Mouse (Mus musculus) limb, embryonic 14.5 days (tissue): ENCODE measurements around the gene Gpd1l. TPM values are rescaled to one million over a fixed set of nuclear protein-coding genes. Genes with fewer than 3 reads are reported as not detected.
A peak's percentile ranks its signal among the peaks of the same experiment; 100 is the strongest.

ENCODE experiments used
- ATAC-seq: fragments of 200-750 bp; cut with Nextera tagmentation; 2 replicates; pipeline ENCODE4 v1.8.0; 2017; ENCODE audit warnings: low read depth, moderate number of reproducible peaks, moderate TSS enrichment; ENCODE audit not compliant: low FRiP score
- DNase-seq: peaks from one replicate; pipeline ENCODE4 v3.0.0-alpha.2; 2015; ENCODE audit warnings: low spot score
- H3K27ac ChIP-seq: fragments of 300-500 bp; sonication (generic); replicated peaks from 2 replicates; pipeline ENCODE4 v1.5.1; 2014; ENCODE audit warnings: low read depth, mild to moderate bottlenecking, low read length, moderate library complexity, mixed read lengths
- H3K27me3 ChIP-seq: fragments of 300-500 bp; sonication (generic); 2 replicates; pipeline ENCODE4 v1.6.1; 2014; ENCODE audit warnings: low read length, mixed read lengths; ENCODE audit not compliant: control insufficient read depth, insufficient read depth
- H3K36me3 ChIP-seq: fragments of 300-500 bp; sonication (generic); 2 replicates; pipeline ENCODE4 v1.6.1; 2014; ENCODE audit warnings: mild to moderate bottlenecking, low read length, moderate library complexity, mixed read lengths; ENCODE audit not compliant: control insufficient read depth, insufficient read depth
- H3K4me1 ChIP-seq: fragments of 300-500 bp; sonication (generic); 2 replicates; pipeline ENCODE4 v1.6.1; 2014; ENCODE audit warnings: antibody characterized with exemption, low read length, mixed read lengths; ENCODE audit not compliant: control insufficient read depth, insufficient read depth
- H3K4me2 ChIP-seq: fragments of 300-500 bp; sonication (generic); replicated peaks from 2 replicates; pipeline ENCODE4 v1.6.1; 2014; ENCODE audit warnings: low read depth, mild to moderate bottlenecking, low read length, moderate library complexity; ENCODE audit not compliant: severe bottlenecking
- H3K4me3 ChIP-seq: fragments of 300-500 bp; sonication (generic); replicated peaks from 2 replicates; pipeline ENCODE4 v1.5.1; 2014; ENCODE audit warnings: low read length
- H3K9ac ChIP-seq: fragments of 300-500 bp; sonication (generic); 2 replicates; pipeline ENCODE4 v1.6.1; 2014; ENCODE audit warnings: mild to moderate bottlenecking, low read depth, low read length, moderate library complexity; ENCODE audit not compliant: severe bottlenecking
- H3K9me3 ChIP-seq: fragments of 300-500 bp; sonication (generic); 2 replicates; pipeline ENCODE4 v1.6.1; 2016; ENCODE audit warnings: low read length; ENCODE audit not compliant: control insufficient read depth
- POLR2A ChIP-seq: fragments of 200-500 bp; IDR thresholded peaks from 2 replicates; pipeline ENCODE4 v1.8.0; 2012; ENCODE audit warnings: inconsistent platforms, mild to moderate bottlenecking, moderate library complexity, borderline replicate concordance; ENCODE audit not compliant: insufficient read depth, insufficient read length; ENCODE audit errors: extremely low read depth
- WGBS: fragments of 180-500 bp; shearing (Covaris S2); extraction: QIAGEN DNeasy Blood & Tissue Kit; methylation state at CpG from one replicate; pipeline ENCODE4 v1.1.7; 2014; 5-methylcytosine and 5-hydroxymethylcytosine counted together
- polyA plus RNA-seq, 2 experiments: library from polyadenylated mRNA; depleted of rRNA in 1 of 2; stranded (reverse) in 1 of 2; unstranded in 1 of 2; fragments of >200 nt; fragmentation: Nextera tagmentation in 1 of 2; extraction: Ambion mirVana in 1 of 2; gene quantifications; 2 replicates each; pipeline versions ENCODE4 v1.2.1 to v1.2.3; 2012 to 2014

Gene Gpd1l
- polyA plus RNA-seq, 2 experiments, result 6.4 to 11.1 TPM

GRCm38 (mm10) chr9:114921352-114922081 is 12.3 kb downstream of the Gpd1l start:
- no peaks in the 10 kb centered on the region for H3K27me3 ChIP-seq
- H3K27ac ChIP-seq, result no peak overlapping the region
- no peak for TF ChIP-seq POLR2A
- DNase-seq, result no peak
- H3K36me3 ChIP-seq, result peaks cover 12% of the 10 kb centered on the region
- no peak overlapping the region for H3K4me3 ChIP-seq
- H3K9ac ChIP-seq, result 0 out of 2 replicates have a peak overlapping the region, but pooled peaks have one; percentile 2
- no peaks in the 10 kb centered on the region for H3K9me3 ChIP-seq
- H3K4me1 ChIP-seq, result peaks cover 5% of the 10 kb centered on the region; the same call in 1 of the 2 replicates
- no peak for ATAC-seq
- no peak overlapping the region for H3K4me2 ChIP-seq
- 94% methylated on average over 2 of the region's 2 CpGs for WGBS

DNA sequence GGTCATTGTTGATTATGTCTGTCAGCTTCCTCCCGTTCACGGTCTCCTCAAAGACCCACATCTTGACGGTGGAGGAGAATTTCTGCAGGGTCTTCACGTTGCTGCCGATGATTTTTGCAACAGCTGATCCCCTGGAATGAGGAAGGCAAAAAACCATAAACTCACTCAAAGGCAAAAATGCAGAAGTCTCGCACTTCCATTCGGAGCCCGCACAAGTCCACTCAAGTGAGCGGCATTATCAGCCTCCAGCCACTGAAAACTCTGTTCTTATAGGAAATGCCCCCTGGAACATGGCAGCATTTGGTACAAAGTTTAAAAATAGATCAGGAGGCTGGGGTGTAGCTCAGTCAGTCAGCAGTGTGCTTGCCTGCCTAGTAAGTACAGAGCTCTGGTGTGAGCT is 13.2 kb downstream of the Gpd1l start:
- DNase-seq, result no peak
- ATAC-seq, result no peak
- Histone ChIP-seq H3K4me3 (no peak overlapping the region), H3K4me2 (no peak overlapping the region), H3K36me3 (peaks cover 15% of the 10 kb centered on the region), H3K9ac (0 out of 2 replicates have a peak overlapping the region, but pooled peaks have one; percentile 2), H3K27me3 (no peaks in the 10 kb centered on the region), H3K4me1 (peaks cover 5% of the 10 kb centered on the region; the same call in 1 of the 2 replicates), H3K27ac (no peak overlapping the region), H3K9me3 (no peaks in the 10 kb centered on the region)
- 77% methylated on average over 9 of the region's 9 CpGs for WGBS
- no peak for TF ChIP-seq POLR2A

DNA sequence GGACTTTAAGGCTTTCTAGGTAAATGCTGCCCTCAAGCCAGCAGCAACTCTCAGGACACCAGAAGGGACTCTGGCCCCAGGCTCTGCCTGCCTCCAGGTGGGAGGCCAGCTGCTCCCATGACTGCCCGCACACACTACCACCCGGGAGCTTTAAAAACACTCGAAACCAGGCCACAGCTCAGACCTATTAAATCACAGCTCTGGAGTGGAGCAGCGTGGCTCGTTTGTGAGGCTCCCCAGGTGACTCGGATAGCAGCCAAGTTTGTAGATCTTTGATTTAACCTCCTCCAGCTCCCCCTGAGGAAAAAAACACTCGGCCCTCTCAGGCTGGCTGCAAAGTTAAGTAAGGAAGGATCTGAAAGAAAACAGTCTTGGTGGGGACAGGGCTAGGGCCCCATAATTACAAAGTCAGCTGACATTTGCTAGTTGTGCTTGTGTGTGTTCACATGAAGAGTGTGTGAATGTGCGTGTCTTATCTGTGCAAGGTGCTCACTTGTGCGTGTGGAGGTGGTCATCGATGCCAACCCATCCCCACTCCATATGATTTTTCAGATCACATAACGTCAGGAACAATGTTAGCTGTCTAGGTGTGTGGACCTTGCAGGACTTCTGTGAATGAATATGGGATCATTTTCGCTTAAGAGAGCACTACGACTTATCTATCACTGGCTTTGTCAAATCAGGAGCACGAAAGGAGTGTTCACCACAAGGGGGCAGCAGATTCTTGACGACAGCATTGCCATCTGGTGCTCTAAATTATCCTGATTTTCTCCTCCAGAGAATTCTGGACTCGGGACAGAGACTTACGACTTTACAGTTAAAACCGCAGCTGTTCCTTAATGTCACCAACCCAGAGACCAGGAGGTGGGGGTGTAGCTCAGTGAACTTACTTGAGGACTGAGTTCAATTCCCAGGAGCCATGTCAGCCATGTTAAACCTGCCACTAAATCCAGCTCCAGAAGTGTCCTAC is 20.8 kb downstream of the Gpd1l start:
- peak; percentile 92 for DNase-seq
- TF ChIP-seq POLR2A, result no peak
- H3K36me3 ChIP-seq, result peaks cover 11% of the 10 kb centered on the region
- no peak overlapping the region for H3K9ac ChIP-seq
- no peak overlapping the region for H3K4me2 ChIP-seq
- no peaks in the 10 kb centered on the region for H3K9me3 ChIP-seq
- peak; percentile 45 for ATAC-seq
- H3K27ac ChIP-seq, result no peak overlapping the region
- no peaks in the 10 kb centered on the region for H3K27me3 ChIP-seq
- no peak overlapping the region for H3K4me3 ChIP-seq
- H3K4me1 ChIP-seq, result peaks cover 19% of the 10 kb centered on the region
- WGBS, result 25% methylated on average over 18 of the region's 18 CpGs

DNA sequence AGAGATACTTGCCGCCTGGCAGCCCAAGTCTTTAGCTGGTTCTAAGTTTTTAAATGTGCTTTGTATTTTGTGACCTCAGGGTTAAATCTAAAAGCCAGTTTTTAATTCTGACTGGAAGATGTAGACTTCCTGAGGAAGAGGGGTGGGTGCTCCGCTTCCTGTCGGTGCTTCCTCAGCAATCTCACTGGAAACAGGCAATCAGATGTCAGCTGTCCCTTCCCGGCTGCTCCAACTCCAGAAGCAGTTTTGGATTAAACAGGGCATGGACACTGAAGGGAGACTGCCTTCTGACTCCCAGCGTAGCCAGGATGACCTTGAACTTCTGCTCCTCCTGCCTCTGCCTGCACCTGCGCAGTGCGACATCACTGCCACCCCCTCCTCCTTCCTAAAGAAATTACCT is 26.3 kb downstream of the Gpd1l start:
- Histone ChIP-seq H3K4me1 (peaks cover 5% of the 10 kb centered on the region; the same call in 1 of the 2 replicates), H3K9me3 (no peaks in the 10 kb centered on the region), H3K27me3 (no peaks in the 10 kb centered on the region), H3K4me2 (no peak overlapping the region), H3K36me3 (peaks cover 5% of the 10 kb centered on the region; the same call in 1 of the 2 replicates), H3K27ac (no peak overlapping the region), H3K4me3 (no peak overlapping the region), H3K9ac (no peak overlapping the region)
- no peak for DNase-seq
- TF ChIP-seq POLR2A, result no peak
- WGBS, result 63% methylated on average over 7 of the region's 7 CpGs
- ATAC-seq, result no peak

GRCm38 (mm10) chr9:114895919-114896318 is 37.9 kb downstream of the Gpd1l start:
- Histone ChIP-seq H3K4me2 (no peak overlapping the region), H3K27ac (no peak overlapping the region), H3K9me3 (peaks cover 5% of the 10 kb centered on the region; the same call in 1 of the 2 replicates), H3K9ac (no peak overlapping the region), H3K4me3 (no peak overlapping the region), H3K36me3 (0 out of 2 replicates have a peak, but pooled peaks cover 3% of the 10 kb centered on the region), H3K27me3 (no peaks in the 10 kb centered on the region), H3K4me1 (no peaks in the 10 kb centered on the region)
- no peak for TF ChIP-seq POLR2A
- no peak for ATAC-seq
- no peak for DNase-seq
- WGBS, result 82% methylated on average over 4 of the region's 4 CpGs
